Mouse (Mus musculus) C2C12 (cell line): ENCODE measurements around the gene Atp8a2. TPM values are rescaled to one million over a fixed set of nuclear protein-coding genes. Genes with fewer than 3 reads are reported as not detected.

Experiments used
- H3K27me3 ChIP-seq: one replicate; pipeline ENCODE4 v1.6.1; 2011; ENCODE audit not compliant: control insufficient read depth, insufficient read depth, insufficient read length
- H3K36me3 ChIP-seq: one replicate; pipeline ENCODE4 v1.6.1; 2011; ENCODE audit not compliant: control insufficient read depth, insufficient read depth
- H3K4me3 ChIP-seq: one replicate; pipeline ENCODE4 v1.5.1; 2011; ENCODE audit warnings: mild to moderate bottlenecking, control low read depth; ENCODE audit not compliant: poor library complexity, insufficient read depth, severe bottlenecking
- H3K79me2 ChIP-seq: one replicate; pipeline ENCODE4 v1.6.1; 2011; ENCODE audit not compliant: control insufficient read depth, insufficient read depth
- H3K79me3 ChIP-seq: one replicate; pipeline ENCODE4 v1.6.1; 2011; ENCODE audit warnings: low read depth, control low read depth
- H3ac ChIP-seq: one replicate; pipeline ENCODE3; 2011; ENCODE audit warnings: low read depth; ENCODE audit not compliant: control insufficient read depth, insufficient read length
- CEBPB ChIP-seq: IDR thresholded peaks from one replicate; pipeline ENCODE4 v1.6.1; 2011; ENCODE audit warnings: low read depth, mild to moderate bottlenecking, control low read depth, moderate library complexity
- CTCF ChIP-seq: IDR thresholded peaks from one replicate; pipeline ENCODE4 v1.5.1; 2011; ENCODE audit not compliant: control insufficient read depth, insufficient read depth, insufficient read length
- FOSL1 ChIP-seq: IDR thresholded peaks from one replicate; pipeline ENCODE4 v1.8.0; 2011; ENCODE audit warnings: mild to moderate bottlenecking, low read length; ENCODE audit not compliant: poor library complexity, insufficient read depth, severe bottlenecking
- MAX ChIP-seq: IDR thresholded peaks from one replicate; pipeline ENCODE4 v1.6.1; 2011; ENCODE audit warnings: mild to moderate bottlenecking, control low read depth
- MYOD1 ChIP-seq: IDR thresholded peaks from one replicate; pipeline ENCODE4 v1.6.1; 2011; ENCODE audit warnings: low read depth; ENCODE audit not compliant: control insufficient read depth, insufficient read length
- MYOG ChIP-seq: IDR thresholded peaks from one replicate; pipeline ENCODE4 v1.6.1; 2011; ENCODE audit not compliant: control insufficient read depth, insufficient read length; ENCODE audit errors: extremely low read depth
- USF1 ChIP-seq: IDR thresholded peaks from one replicate; pipeline ENCODE4 v1.6.1; 2011; ENCODE audit warnings: low read depth, mild to moderate bottlenecking, control low read depth, moderate library complexity
- polyA plus RNA-seq: library from polyadenylated mRNA; unstranded; fragments of >200 nt; fragmentation: generic; extraction: Trizol; gene quantifications from one replicate; pipeline ENCODE4 v1.2.1, GENCODE M21; 2012; ENCODE audit warnings: missing spikeins

Atp8a2 gene
- polyA plus RNA-seq, 1 experiment = under 0.01 TPM

DNA sequence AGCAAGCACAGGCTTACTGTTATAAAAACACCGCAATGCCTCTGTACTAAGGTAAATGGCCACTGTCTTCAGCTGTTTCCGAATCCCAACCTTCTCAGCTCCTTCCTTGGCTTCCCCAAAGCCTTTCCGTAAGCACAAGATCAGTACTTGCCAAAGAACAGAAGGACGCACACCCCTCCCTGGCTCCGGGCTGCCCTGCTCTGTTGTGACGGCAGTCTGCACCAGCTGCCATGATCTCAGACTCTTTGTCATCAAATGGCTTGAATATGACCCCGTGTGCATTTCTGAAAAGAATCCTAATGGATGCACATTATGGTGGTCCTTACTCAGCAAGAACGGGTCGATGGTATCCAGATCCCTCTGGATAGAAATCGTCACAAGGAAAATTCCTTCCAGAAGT lies 53.7 kb downstream of the Atp8a2 start:
- Histone ChIP-seq H3K36me3 (no peaks in the 10 kb centered on the region), H3K27me3 (no peaks in the 10 kb centered on the region), H3ac (no peak overlapping the region), H3K79me2 (no peaks in the 10 kb centered on the region), H3K79me3 (no peaks in the 10 kb centered on the region), H3K4me3 (no peak overlapping the region)
- TF ChIP-seq MAX (no peak), FOSL1 (no peak), MYOD1 (no peak), CTCF (no peak), USF1 (no peak), CEBPB (no peak), MYOG (no peak)

DNA sequence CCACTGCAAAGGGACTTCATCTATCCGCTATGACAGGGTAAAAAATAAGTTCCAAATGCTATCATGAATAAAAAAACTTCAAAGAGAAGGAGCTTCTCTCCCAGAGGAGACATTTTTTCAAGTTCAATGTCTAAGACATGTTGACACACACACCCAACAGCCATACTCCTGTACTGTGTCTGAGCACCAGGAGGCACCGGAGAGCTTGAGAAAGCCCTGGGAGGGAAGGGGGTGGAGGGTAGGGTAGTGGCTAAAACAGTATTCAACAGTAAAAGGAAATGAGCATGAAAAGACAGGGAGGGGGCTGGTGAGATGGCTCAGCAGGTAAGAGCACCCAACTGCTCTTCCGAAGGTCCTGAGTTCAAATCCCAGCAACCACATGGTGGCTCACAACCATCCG lies 58.6 kb downstream of the Atp8a2 start:
- TF ChIP-seq FOSL1 (no peak), CEBPB (no peak), CTCF (no peak), USF1 (no peak), MYOG (no peak), MYOD1 (no peak), MAX (no peak)
- Histone ChIP-seq H3ac (no peak overlapping the region), H3K4me3 (no peak overlapping the region), H3K79me3 (no peaks in the 10 kb centered on the region), H3K36me3 (no peaks in the 10 kb centered on the region), H3K27me3 (no peaks in the 10 kb centered on the region), H3K79me2 (no peaks in the 10 kb centered on the region)

DNA sequence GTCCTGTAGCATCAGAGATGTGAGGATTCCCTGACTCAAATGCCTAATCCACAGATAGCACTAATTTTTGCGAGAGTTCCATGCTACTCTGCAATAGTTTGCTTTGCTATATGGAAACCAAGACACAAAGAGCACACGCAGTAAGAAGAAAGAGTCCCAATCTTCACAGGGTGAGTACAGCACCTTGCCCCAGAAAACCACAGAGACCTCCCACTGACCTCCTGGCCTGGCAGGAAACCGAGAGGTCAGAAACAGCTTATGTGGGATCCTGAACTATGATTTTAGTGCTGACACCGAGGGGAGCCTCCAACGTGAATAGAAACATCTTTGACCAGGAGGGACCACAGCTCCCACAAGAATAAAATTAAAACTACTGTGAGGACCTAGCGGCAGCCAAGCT lies 59.2 kb downstream of the Atp8a2 start:
- H3K4me3 ChIP-seq = no peak overlapping the region
- no peaks in the 10 kb centered on the region for H3K79me3 ChIP-seq
- H3K27me3 ChIP-seq = no peaks in the 10 kb centered on the region
- H3ac ChIP-seq = no peak overlapping the region
- no peaks in the 10 kb centered on the region for H3K79me2 ChIP-seq
- H3K36me3 ChIP-seq = no peaks in the 10 kb centered on the region
- no peak for TF ChIP-seq MYOD1
- no peak for TF ChIP-seq MAX
- no peak for TF ChIP-seq FOSL1
- no peak for TF ChIP-seq MYOG
- no peak for TF ChIP-seq USF1
- no peak for TF ChIP-seq CEBPB
- no peak for TF ChIP-seq CTCF

DNA sequence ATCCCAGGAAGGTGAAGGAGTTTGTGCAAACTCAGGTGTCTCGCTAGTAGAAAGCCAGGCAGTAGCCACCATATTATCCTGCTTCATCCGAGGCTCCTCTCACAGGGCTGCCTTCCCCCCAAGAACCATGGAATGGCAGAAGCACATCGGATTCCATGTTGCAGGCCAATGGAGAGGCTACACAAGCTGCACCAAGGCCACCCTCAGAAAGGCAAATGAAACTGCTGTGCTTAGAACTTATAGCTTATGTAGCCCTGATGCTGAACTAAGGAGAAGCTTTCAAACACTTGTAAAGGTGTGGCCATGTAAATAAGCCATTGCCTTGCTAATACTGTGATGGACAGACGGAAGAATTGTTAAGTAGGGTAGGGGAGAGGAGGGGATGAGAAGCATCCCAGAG lies 61.2 kb downstream of the Atp8a2 start:
- TF ChIP-seq CTCF = no peak
- TF ChIP-seq MYOG = no peak
- TF ChIP-seq FOSL1 = no peak
- TF ChIP-seq CEBPB = no peak
- TF ChIP-seq USF1 = no peak
- no peak for TF ChIP-seq MYOD1
- no peak for TF ChIP-seq MAX

DNA sequence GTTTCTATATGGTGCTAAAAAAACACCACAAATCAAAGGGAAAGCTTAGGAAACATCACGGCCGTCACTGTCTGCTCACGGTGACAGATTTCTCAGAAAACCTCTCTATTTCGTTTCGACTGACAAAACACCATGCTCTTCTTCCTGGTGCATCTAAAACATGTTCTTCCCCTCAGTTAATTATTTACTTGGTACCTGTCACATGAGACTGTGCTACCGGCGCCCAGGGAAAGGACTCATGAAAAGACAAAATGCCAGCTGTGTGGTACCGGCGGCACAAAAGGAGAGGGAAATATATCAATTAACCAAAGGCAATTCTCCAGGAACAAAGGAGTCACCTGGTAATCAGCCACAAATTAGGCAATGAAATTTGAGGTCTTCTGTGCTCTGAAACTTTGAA lies 62.3 kb downstream of the Atp8a2 start:
- Histone ChIP-seq H3K27me3 (peaks cover 5% of the 10 kb centered on the region), H3K79me2 (no peaks in the 10 kb centered on the region), H3K36me3 (no peaks in the 10 kb centered on the region), H3K79me3 (no peaks in the 10 kb centered on the region), H3K4me3 (no peak overlapping the region), H3ac (no peak overlapping the region)
- TF ChIP-seq FOSL1 = no peak
- TF ChIP-seq CTCF = no peak
- no peak for TF ChIP-seq MYOG
- no peak for TF ChIP-seq CEBPB
- no peak for TF ChIP-seq USF1
- no peak for TF ChIP-seq MAX
- TF ChIP-seq MYOD1 = no peak

More for the DNA sequence above, 61.2 kb downstream of the Atp8a2 start:
- no peaks in the 10 kb centered on the region for H3K79me3 ChIP-seq
- H3K36me3 ChIP-seq = no peaks in the 10 kb centered on the region
- no peaks in the 10 kb centered on the region for H3K79me2 ChIP-seq
- no peak overlapping the region for H3K4me3 ChIP-seq
- H3ac ChIP-seq = no peak overlapping the region
- H3K27me3 ChIP-seq = no peaks in the 10 kb centered on the region

DNA sequence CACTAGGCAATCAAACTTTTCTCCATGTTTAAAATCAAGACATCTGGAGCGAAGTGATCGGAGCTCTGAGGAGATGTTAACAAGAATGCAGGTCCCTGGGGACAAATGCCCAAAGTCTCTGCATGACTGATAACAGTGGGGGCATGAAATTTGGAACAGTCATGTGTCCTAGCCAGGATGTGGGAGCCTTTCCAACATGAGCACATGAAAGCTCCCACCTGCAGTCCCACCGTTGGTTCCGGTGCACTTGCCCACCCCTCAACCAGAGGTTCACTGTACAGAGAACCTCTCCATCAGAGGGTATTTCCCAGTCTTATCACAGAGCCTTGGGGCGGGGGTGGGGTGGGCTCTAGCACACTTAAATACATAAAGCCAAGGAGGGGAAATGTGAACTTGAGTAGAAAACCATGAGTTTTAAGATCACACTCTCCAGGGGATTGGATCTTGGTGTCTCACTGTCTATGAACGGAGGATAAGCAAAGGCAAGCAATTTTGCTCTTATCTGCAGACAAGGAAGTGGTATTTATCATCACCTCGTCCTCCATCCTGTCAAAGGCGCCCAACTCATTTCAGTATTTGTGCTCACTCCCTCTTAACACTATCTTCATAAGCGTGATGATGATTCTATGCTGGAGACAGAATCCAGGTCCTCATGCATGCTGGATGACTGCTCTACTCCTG lies 65.6 kb downstream of the Atp8a2 start:
- no peak overlapping the region for H3K4me3 ChIP-seq
- no peaks in the 10 kb centered on the region for H3K79me2 ChIP-seq
- H3K36me3 ChIP-seq = no peaks in the 10 kb centered on the region
- H3K27me3 ChIP-seq = peaks cover 5% of the 10 kb centered on the region
- no peaks in the 10 kb centered on the region for H3K79me3 ChIP-seq
- H3ac ChIP-seq = no peak overlapping the region
- TF ChIP-seq CEBPB (no peak), MYOD1 (no peak), CTCF (no peak), MAX (no peak), FOSL1 (no peak), USF1 (no peak)
